Mouse (Mus musculus) heart, postnatal 10 days (tissue): ENCODE measurements around the gene Zfp654. TPM values are rescaled to one million over a fixed set of nuclear protein-coding genes. Genes with fewer than 3 reads are reported as not detected.

Source experiments
- DNase-seq, 2 experiments: peaks; one replicate each; pipeline ENCODE4 v3.0.0; 2021
- intact Hi-C: fragments of 180-260 bp; cut with DNase I; formaldehyde crosslinking; loops from one replicate; pipeline ENCODE4 v1.15.1; 2025
- total RNA-seq, 2 experiments: library from RNA; stranded (reverse); gene quantifications; 2 replicates each; pipeline ENCODE4 v1.2.3; 2021

The Zfp654 gene
- total RNA-seq = 10 to 100 TPM in 1 of 2 experiments, 1 to 10 TPM in 1; 9.9 to 10.2 TPM

DNA sequence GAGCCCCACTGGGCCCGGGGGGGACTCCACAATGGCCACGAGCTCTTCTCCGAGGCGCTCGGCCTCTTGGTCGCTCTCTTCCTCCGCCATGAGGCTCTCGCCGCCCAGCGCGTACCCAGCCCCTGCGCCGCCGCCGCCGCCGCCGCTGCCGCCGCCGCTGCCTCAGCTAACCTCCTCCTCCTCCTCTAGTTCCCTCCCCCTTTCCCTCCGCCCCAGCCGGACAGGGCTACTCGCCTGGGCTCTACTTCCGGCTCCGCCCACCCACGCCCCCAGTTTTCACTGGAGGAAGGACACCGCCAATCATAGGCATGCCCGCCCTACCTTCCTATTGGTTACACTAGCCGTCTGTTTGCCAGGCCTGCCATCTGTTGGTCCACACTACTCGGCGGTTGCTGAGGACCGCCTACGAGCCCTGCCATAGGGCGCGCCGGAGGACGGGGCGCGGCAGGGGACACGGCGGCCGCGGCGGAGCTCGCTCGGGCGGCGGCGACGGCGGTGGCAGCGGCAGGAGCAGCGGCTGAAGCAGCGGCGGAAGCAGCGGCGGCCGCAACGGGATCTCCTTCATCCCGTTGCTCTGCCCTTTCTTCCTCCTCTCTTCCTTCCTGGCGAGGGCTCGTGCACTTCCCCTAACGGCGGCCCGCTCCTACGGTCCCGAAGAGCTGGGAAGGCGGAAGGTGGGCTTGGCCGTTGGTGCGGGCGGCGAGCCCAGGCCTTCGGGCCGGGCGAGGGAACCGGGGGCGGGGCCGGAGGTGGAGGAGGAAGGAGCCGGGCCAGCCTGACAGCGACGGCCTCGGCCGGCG is at the start of gene Zfp654, which contains the start of gene Cggbp1:
Zfp654 (minus strand) TSS at position 90 of the 800 bp plus-strand sequence.
Cggbp1 (plus strand) TSS at position 434 of the 800 bp plus-strand sequence.
- peak; percentile 100 for DNase-seq

GRCm38 (mm10) chr16:64899084-64899483 is 47.6 kb upstream of the Zfp654 start:
- intact Hi-C loops = loop anchor here (2.0 kb wide), 1 partner anchor 144 kb away; no protein-coding TSS in a partner anchor
- peak in 1 of 2 experiments; percentile 29 for DNase-seq

More for the DNA sequence above, at the start of gene Zfp654, which contains the start of gene Cggbp1:
- intact Hi-C loops = loop anchor here (2.0 to 5.0 kb wide), 3 partner anchors 21 to 1999 kb away; partner anchors contain the start of genes 4930453N24Rik and Pros1

DNA sequence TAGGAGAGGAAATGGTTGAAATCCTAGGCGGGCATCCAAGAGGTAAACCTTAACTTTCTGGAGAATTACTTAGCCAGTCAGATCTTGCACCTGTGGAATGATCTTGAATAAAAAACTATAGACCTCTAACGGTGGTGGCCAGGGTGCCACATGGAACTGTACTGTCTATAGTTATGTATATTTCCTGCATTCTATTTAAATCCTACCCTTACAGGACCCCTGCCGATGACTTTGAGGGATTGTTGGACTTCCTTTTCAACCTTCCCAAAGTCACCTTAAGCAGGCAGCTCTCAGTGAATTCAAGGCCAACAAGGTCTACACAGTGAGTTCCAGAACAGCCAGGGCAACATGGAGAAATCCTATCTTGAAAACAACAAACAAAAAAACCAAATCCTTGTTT is 38.0 kb upstream of the Zfp654 start:
- intact Hi-C loops = no loop called here

DNA sequence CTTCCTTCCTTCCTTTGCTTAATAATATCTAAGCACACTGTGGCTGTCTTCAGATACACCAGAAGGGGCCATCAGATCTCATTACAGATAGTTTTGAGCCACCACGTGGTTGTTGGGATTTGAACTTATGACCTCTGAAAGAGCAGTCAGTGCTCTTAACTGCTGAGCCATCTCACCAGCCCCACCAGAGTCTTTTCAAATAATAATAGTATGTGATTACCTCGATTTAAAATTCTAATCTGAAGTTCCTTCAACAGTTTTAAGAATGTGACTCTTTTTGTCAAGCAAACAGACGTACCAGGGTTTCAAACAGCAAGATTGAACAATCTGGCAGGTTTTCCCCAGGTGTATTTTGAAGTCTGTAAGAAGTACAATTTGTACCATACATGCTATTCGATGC is 34.1 kb upstream of the Zfp654 start:
- intact Hi-C loops = no loop called here
- no peak for DNase-seq

More for the DNA sequence above, 38.0 kb upstream of the Zfp654 start:
- no peak for DNase-seq

- DNase-seq = no peak
- intact Hi-C loops = no loop called here
Measured at GRCm38 (mm10) chr16:64885142-64885541, 33.7 kb upstream of the Zfp654 start.

DNA sequence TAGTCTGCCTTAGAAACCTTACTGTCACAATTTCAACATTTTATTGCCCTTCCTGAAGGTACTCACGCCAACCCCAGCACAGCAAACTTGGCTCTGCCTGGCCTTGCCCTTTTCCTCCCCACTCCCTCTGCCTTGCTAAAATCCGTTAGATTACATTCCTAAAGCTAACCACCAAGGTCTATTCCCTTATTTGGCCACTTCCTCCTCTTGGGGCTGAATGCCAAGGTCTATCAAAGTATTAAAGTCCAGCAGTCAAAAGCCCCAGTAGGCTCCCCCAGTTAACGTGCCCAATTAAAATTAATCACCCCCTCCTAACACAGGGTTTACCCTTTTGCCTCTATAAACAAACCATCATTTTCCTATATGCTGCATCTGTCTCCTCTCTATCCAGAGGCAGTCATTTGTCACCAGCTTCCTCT is 33.0 kb upstream of the Zfp654 start:
- no peak for DNase-seq

GRCm38 (mm10) chr16:64883896-64884295 is 32.4 kb upstream of the Zfp654 start:
- DNase-seq = no peak
- intact Hi-C loops = no loop called here

More for the DNA sequence above, 33.0 kb upstream of the Zfp654 start:
- intact Hi-C loops = no loop called here

- intact Hi-C loops = no loop called here
- no peak for DNase-seq
Measured at GRCm38 (mm10) chr16:64881442-64881841, 30.0 kb upstream of the Zfp654 start.

DNA sequence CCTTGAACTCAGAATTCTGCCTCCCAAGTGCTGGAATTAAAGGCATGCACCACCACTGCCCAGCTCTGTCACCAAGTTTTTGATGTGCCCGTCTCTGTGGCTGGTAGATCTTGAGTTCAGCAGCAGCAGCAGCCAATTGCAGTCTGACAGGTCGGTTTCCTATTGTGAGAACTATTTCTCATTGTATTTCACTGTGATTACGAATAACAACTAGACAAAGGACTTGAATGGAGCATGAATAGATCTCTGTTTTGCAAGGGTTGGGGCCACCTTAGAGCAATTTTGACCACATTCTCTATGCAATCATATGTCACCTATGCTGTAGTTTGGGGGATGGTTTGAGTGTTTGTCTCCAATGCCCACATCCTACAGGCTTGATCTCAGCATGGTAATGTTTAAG is 29.5 kb upstream of the Zfp654 start:
- intact Hi-C loops = no loop called here
- DNase-seq = no peak

GRCm38 (mm10) chr16:64879735-64880134 is 28.3 kb upstream of the Zfp654 start:
- DNase-seq = no peak
- intact Hi-C loops = no loop called here

- intact Hi-C loops = no loop called here
- no peak for DNase-seq
Measured at GRCm38 (mm10) chr16:64878611-64879132, 27.2 kb upstream of the Zfp654 start.

GRCm38 (mm10) chr16:64877314-64877713 is 25.9 kb upstream of the Zfp654 start:
- DNase-seq = no peak
- intact Hi-C loops = no loop called here

GRCm38 (mm10) chr16:64876631-64877265 is 25.3 kb upstream of the Zfp654 start:
- intact Hi-C loops = no loop called here

GRCm38 (mm10) chr16:64875822-64876221 is 24.4 kb upstream of the Zfp654 start:
- DNase-seq = no peak
- intact Hi-C loops = no loop called here

More at GRCm38 (mm10) chr16:64876631-64877265, 25.3 kb upstream of the Zfp654 start:
- no peak for DNase-seq

GRCm38 (mm10) chr16:64875384-64875783 is 23.9 kb upstream of the Zfp654 start:
- DNase-seq = no peak
- intact Hi-C loops = no loop called here

DNA sequence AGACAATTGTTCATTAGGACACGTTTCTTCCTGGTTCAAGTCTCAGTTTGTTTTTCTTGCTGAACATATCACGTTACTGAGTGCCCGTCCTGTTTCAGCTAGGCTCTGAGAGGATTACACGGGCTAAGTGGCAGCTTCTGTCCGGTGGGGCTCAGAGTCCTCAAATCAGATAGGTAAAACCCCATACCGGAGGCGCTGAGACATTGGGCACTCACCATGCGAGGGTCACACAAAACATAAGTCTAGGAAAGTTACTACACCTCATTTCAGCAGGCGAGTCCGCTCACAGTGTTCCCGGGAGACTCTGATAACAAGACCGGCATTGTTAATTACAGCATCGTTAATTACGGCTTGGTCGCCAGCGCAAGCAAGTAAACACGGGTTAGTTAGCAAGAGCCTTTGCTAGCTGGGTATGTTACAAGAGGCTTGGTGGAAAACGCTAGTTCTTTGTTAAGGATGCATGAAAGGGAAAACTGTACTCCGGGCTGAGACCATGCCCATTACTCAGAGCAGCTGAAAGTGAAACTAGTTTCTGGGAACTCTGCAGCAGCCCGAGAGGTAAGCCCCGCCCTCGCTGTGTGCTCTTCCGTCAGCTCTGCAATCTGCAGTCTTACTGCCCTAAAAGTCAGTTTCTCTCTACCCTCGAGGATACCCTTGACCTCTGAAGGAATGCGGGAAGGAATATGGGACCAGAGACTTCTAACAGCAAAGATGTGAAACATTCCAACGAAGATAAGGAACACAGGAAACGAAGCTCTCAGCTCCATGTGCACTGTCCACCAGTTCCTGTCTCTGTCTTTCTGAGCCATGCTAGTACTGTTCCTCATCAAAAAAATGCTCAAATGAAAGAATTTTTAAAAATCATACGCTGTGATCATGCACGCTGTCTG is 22.2 kb upstream of the Zfp654 start:
- DNase-seq = peak; percentile 79 to 80
- intact Hi-C loops = loop anchor here (2.0 to 5.0 kb wide), 2 partner anchors 21 to 101 kb away; partner anchors contain the start of gene 4930453N24Rik

DNA sequence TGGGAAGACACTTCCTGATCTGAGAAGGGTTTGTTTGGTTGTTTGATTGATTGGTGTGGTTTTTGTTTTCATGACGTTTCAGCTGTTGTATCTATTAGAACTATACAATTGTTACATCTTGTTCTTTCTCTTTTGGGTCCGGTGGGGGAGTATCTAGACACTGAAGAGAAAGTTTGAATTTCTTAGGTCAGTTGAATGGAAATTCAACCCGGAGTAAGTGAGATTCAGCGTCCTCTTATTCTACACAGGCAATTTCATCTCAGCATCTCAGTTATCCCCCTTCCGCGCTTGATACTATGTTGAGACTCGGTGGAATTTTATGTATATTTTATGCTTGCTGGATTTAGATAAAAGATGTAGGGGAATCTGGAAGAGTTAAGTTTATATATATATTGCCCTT is 21.4 kb upstream of the Zfp654 start:
- DNase-seq = peak in 1 of 2 experiments; percentile 15
- intact Hi-C loops = loop anchor here (2.0 to 5.0 kb wide), 2 partner anchors 20 to 101 kb away; partner anchors contain the start of gene 4930453N24Rik

GRCm38 (mm10) chr16:64872296-64872695 is 20.8 kb upstream of the Zfp654 start:
- intact Hi-C loops = loop anchor here (2.0 to 5.0 kb wide), 2 partner anchors 19 to 100 kb away; partner anchors contain the start of gene 4930453N24Rik

DNA sequence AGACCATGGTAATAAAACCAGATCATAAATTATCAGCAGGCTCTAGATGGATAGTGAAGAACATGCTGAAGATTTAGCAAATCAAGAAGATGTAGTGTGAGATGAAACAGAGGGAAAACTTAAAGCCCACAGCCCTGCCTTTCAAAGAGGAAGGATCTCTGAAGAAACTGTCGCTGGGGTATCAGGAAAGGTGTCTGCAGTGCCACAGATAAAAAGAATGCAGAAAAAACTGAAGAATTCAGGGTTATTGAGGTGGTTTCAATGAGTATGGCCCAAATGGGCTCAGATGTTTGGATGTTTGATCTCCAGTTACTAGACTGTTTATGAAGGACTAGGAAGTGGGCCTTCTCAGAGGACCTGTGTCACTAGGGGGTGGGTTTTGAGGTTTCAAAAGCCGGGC is 18.2 kb upstream of the Zfp654 start:
- no peak for DNase-seq
- intact Hi-C loops = loop anchor here (5.0 kb wide), 1 partner anchor 97 kb away; the partner anchor contains the start of gene 4930453N24Rik

More at GRCm38 (mm10) chr16:64872296-64872695, 20.8 kb upstream of the Zfp654 start:
- peak; percentile 37 to 53 for DNase-seq

- no peak for DNase-seq
- intact Hi-C loops = no loop called here
Measured at GRCm38 (mm10) chr16:64868613-64869012, 17.2 kb upstream of the Zfp654 start.
